Mouse (Mus musculus) heart, postnatal 0 days (tissue): ENCODE data around the gene Lancl2. TPM values are rescaled to one million over a fixed set of nuclear protein-coding genes. Genes with fewer than 3 reads are reported as not detected.
A peak's percentile ranks its signal among the peaks of the same experiment; 100 is the strongest.

Experiments used
- ATAC-seq: fragments of 200-750 bp; cut with Nextera tagmentation; 2 replicates; pipeline ENCODE4 v1.8.0; 2017; ENCODE audit warnings: low read depth, moderate number of reproducible peaks, moderate library complexity; ENCODE audit not compliant: insufficient read depth
- DNase-seq: peaks from one replicate; pipeline ENCODE4 v3.0.0-alpha.2; 2016; ENCODE audit warnings: low spot score
- H3K27ac ChIP-seq: fragments of 300-500 bp; sonication (generic); 2 replicates; pipeline ENCODE4 v1.5.1; 2014; ENCODE audit warnings: low read depth, mild to moderate bottlenecking
- H3K27me3 ChIP-seq: fragments of 300-500 bp; sonication (generic); 2 replicates; pipeline ENCODE4 v1.6.1; 2014; ENCODE audit warnings: low read length, mixed read lengths; ENCODE audit not compliant: control insufficient read depth, insufficient read depth
- H3K36me3 ChIP-seq: fragments of 300-500 bp; sonication (generic); replicated peaks from 2 replicates; pipeline ENCODE4 v1.6.1; 2014; ENCODE audit warnings: low read length, mixed read lengths; ENCODE audit not compliant: control insufficient read depth, insufficient read depth
- H3K4me1 ChIP-seq: fragments of 300-500 bp; sonication (generic); 2 replicates; pipeline ENCODE4 v1.6.1; 2014; ENCODE audit warnings: antibody characterized with exemption; ENCODE audit not compliant: control insufficient read depth, insufficient read depth
- H3K4me2 ChIP-seq: fragments of 300-500 bp; sonication (generic); 2 replicates; pipeline ENCODE4 v1.6.1; 2014; ENCODE audit warnings: low read depth, mild to moderate bottlenecking, low read length, moderate library complexity
- H3K4me3 ChIP-seq: fragments of 300-500 bp; sonication (generic); 2 replicates; pipeline ENCODE4 v1.5.1; 2014; ENCODE audit warnings: low read depth, low read length
- H3K9ac ChIP-seq: fragments of 300-500 bp; sonication (generic); replicated peaks from 2 replicates; pipeline ENCODE4 v1.6.1; 2014; ENCODE audit warnings: low read depth, low read length, mixed read lengths
- H3K9me3 ChIP-seq: fragments of 300-500 bp; sonication (generic); replicated peaks from 2 replicates; pipeline ENCODE4 v1.6.1; 2016; ENCODE audit warnings: low read length; ENCODE audit not compliant: control insufficient read depth
- CTCF ChIP-seq: IDR thresholded peaks from 2 replicates; pipeline ENCODE4 v1.5.1; 2016; ENCODE audit warnings: antibody characterized with exemption, control low read depth, low read depth
- EP300 ChIP-seq: IDR thresholded peaks from 2 replicates; pipeline ENCODE4 v1.6.1; 2016; ENCODE audit warnings: antibody characterized with exemption, low read depth
- WGBS: fragments of 180-500 bp; shearing (Covaris S2); extraction: QIAGEN DNeasy Blood & Tissue Kit; methylation state at CpG from one replicate; pipeline ENCODE4 v1.1.7; 2014; 5-methylcytosine and 5-hydroxymethylcytosine counted together
- polyA plus RNA-seq: library from polyadenylated mRNA; unstranded; fragments of >200 nt; fragmentation: Nextera tagmentation; extraction: Ambion mirVana; gene quantifications from 2 replicates; pipeline ENCODE4 v1.2.1, GENCODE M21; 2015
- total RNA-seq: library from RNA; depleted of rRNA; stranded (reverse); fragments of >200 nt; gene quantifications from 2 replicates; pipeline ENCODE4 v1.2.3, GENCODE M21; 2014; ENCODE audit warnings: low replicate concordance

Gene Lancl2
- total and polyA plus RNA-seq, 2 experiments from 2014 or later = 12.1 to 15.0 TPM

DNA sequence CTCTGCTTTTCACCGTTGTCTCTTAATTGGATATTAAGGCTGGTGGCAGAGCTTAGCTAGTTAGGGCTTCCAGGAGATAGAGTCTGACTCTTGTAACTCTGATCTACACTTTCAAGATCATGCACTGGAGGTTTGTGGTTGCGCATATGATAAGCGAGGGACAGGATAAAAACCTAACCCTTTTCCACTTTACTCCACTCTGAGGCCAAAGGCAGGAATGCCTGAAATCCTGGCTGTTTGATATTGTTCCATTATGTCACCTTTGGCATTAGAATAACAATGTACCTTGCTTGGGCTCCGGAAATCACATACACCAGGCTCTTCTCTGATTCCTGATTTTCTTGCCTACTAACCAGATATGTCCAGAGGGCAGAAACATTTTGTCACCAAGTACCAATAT lies 654 bp upstream of the Lancl2 start:
- peaks cover 10% of the 10 kb centered on the region; the same call in 1 of the 2 replicates for H3K4me1 ChIP-seq
- H3K27me3 ChIP-seq = no peaks in the 10 kb centered on the region
- no peak overlapping the region for H3K27ac ChIP-seq
- H3K36me3 ChIP-seq = no peaks in the 10 kb centered on the region
- WGBS = 64% methylated on average over 4 of the region's 4 CpGs
- H3K4me2 ChIP-seq = no peak overlapping the region
- TF ChIP-seq EP300 (no peak), CTCF (no peak)
- ATAC-seq (no peak), DNase-seq (no peak)
- H3K9ac ChIP-seq = no peak overlapping the region
- H3K4me3 ChIP-seq = no peak overlapping the region
- H3K9me3 ChIP-seq = no peaks in the 10 kb centered on the region

GRCm38 (mm10) chr6:57702743-57703499 lies 581 bp downstream of the Lancl2 start:
- peaks cover 10% of the 10 kb centered on the region; the same call in 1 of the 2 replicates for H3K4me1 ChIP-seq
- WGBS = under 1% methylated on average over 59 of the region's 59 CpGs
- ATAC-seq = peak; percentile 100
- TF ChIP-seq CTCF = no peak
- TF ChIP-seq EP300 = peak; percentile 60; the same call in 1 of the 2 replicates
- peak overlapping the region; percentile 79 for H3K4me2 ChIP-seq
- peak overlapping the region; percentile 91 for H3K4me3 ChIP-seq
- H3K9ac ChIP-seq = peak overlapping the region; percentile 88
- no peaks in the 10 kb centered on the region for H3K27me3 ChIP-seq
- H3K9me3 ChIP-seq = no peaks in the 10 kb centered on the region
- H3K36me3 ChIP-seq = no peaks in the 10 kb centered on the region
- peak overlapping the region; percentile 94 for H3K27ac ChIP-seq
- DNase-seq = peak; percentile 95

- ATAC-seq (peak; percentile 27), DNase-seq (peak; percentile 52)
- H3K27me3 ChIP-seq = no peaks in the 10 kb centered on the region
- H3K4me1 ChIP-seq = peaks cover 10% of the 10 kb centered on the region; the same call in 1 of the 2 replicates
- TF ChIP-seq EP300 (no peak), CTCF (no peak)
- peak overlapping the region; percentile 88 for H3K9ac ChIP-seq
- peak overlapping the region; percentile 91 for H3K4me3 ChIP-seq
- peak overlapping the region; percentile 79 for H3K4me2 ChIP-seq
- no peaks in the 10 kb centered on the region for H3K36me3 ChIP-seq
- 8% methylated on average over 2 of the region's 2 CpGs for WGBS
- H3K27ac ChIP-seq = peak overlapping the region; percentile 94
- H3K9me3 ChIP-seq = no peaks in the 10 kb centered on the region
Observed at GRCm38 (mm10) chr6:57703703-57704102, 1.4 kb downstream of the Lancl2 start.

GRCm38 (mm10) chr6:57706721-57707120 lies 4.4 kb downstream of the Lancl2 start:
- H3K9me3 ChIP-seq = no peaks in the 10 kb centered on the region
- no peak overlapping the region for H3K4me3 ChIP-seq
- H3K4me1 ChIP-seq = peaks cover 10% of the 10 kb centered on the region; the same call in 1 of the 2 replicates
- H3K4me2 ChIP-seq = no peak overlapping the region
- H3K36me3 ChIP-seq = no peaks in the 10 kb centered on the region
- TF ChIP-seq CTCF (no peak), EP300 (no peak)
- no peaks in the 10 kb centered on the region for H3K27me3 ChIP-seq
- H3K9ac ChIP-seq = no peak overlapping the region
- ATAC-seq = no peak
- 87% methylated on average over 1 of the region's 1 CpGs for WGBS
- no peak for DNase-seq
- no peak overlapping the region for H3K27ac ChIP-seq

- no peak overlapping the region for H3K9ac ChIP-seq
- no peaks in the 10 kb centered on the region for H3K9me3 ChIP-seq
- no peak overlapping the region for H3K4me3 ChIP-seq
- H3K27me3 ChIP-seq = no peaks in the 10 kb centered on the region
- H3K4me2 ChIP-seq = no peak overlapping the region
- no peaks in the 10 kb centered on the region for H3K4me1 ChIP-seq
- DNase-seq (no peak), ATAC-seq (no peak)
- no peaks in the 10 kb centered on the region for H3K36me3 ChIP-seq
- no peak for TF ChIP-seq CTCF
- no peak for TF ChIP-seq EP300
- 13% methylated on average over 1 of the region's 1 CpGs for WGBS
- H3K27ac ChIP-seq = no peak overlapping the region
Observed at GRCm38 (mm10) chr6:57711726-57712125, 9.4 kb downstream of the Lancl2 start.
